Mouse (Mus musculus): ENCODE results near the gene Mmp9. TPM values are rescaled to one million over a fixed set of nuclear protein-coding genes. Genes with fewer than 3 reads are reported as not detected.

Gene Mmp9
- total and polyA plus RNA-seq, 3 experiments = 0.63 to 0.82 TPM; not detected in 1

- H3K4me1 ChIP-seq (ENCODE audit: insufficient read depth, low read depth, low read length) = peaks cover 15% of the 10 kb centered on the region
- ATAC-seq (ENCODE audit: extremely low read depth, insufficient number of reproducible peaks, low FRiP score, poor library complexity, severe bottlenecking) (no peak), DNase-seq (ENCODE audit: low spot score) (no peak)
- H3K27me3 ChIP-seq (ENCODE audit: insufficient read depth, low read length) = no peaks in the 10 kb centered on the region; the same call in 1 of the 2 replicates
- no peak overlapping the region for H3K4me3 ChIP-seq (ENCODE audit: low read depth, low read length)
- H3K9me3 ChIP-seq (replicated peaks) = peaks cover 11% of the 10 kb centered on the region
- H3K36me3 ChIP-seq (replicated peaks) = peaks cover 100% of the 10 kb centered on the region
- TF ChIP-seq GATA1 (IDR thresholded peaks at IDR 0.05; ENCODE audit: borderline replicate concordance, low read length) (no peak), GATA2 (IDR thresholded peaks at IDR 0.05; ENCODE audit: borderline replicate concordance, low read depth, low read length) (no peak), POLR2AphosphoS5 (IDR thresholded peaks at IDR 0.05; ENCODE audit: insufficient replicate concordance, low read depth, low read length) (no peak), TAL1 (conservative IDR thresholded peaks at IDR 0.05; ENCODE audit: low read depth, low read length) (no peak), CTCF (IDR thresholded peaks at IDR 0.05; ENCODE audit: low read depth, low read length) (no peak)
Observed at GRCm38 (mm10) chr2:164903496-164903895, 37.1 kb upstream of the Mmp9 start.

- no peaks in the 10 kb centered on the region; the same call in 1 of the 2 replicates for H3K27me3 ChIP-seq (ENCODE audit: insufficient read depth, low read length)
- H3K36me3 ChIP-seq (replicated peaks) = peaks cover 88% of the 10 kb centered on the region
- H3K9me3 ChIP-seq (replicated peaks) = peaks cover 11% of the 10 kb centered on the region
- DNase-seq (ENCODE audit: low spot score) (no peak), ATAC-seq (ENCODE audit: extremely low read depth, insufficient number of reproducible peaks, low FRiP score, poor library complexity, severe bottlenecking) (no peak)
- H3K4me1 ChIP-seq (ENCODE audit: insufficient read depth, low read depth, low read length) = peaks cover 37% of the 10 kb centered on the region
- H3K4me3 ChIP-seq (ENCODE audit: low read depth, low read length) = no peak overlapping the region
- TF ChIP-seq GATA1 (IDR thresholded peaks at IDR 0.05; ENCODE audit: borderline replicate concordance, low read length) (no peak), CTCF (IDR thresholded peaks at IDR 0.05; ENCODE audit: low read depth, low read length) (peak; percentile 34; the same call in 1 of the 2 replicates)
Observed at GRCm38 (mm10) chr2:164906071-164906470, 34.5 kb upstream of the Mmp9 start.

- DNase-seq (ENCODE audit: low spot score) (no peak), ATAC-seq (ENCODE audit: extremely low read depth, insufficient number of reproducible peaks, low FRiP score, poor library complexity, severe bottlenecking) (no peak)
- Histone ChIP-seq H3K9me3 (replicated peaks) (peaks cover 11% of the 10 kb centered on the region), H3K4me3 (ENCODE audit: low read depth, low read length) (no peak overlapping the region; the same call in 1 of the 2 replicates), H3K4me1 (ENCODE audit: insufficient read depth, low read depth, low read length) (peaks cover 36% of the 10 kb centered on the region), H3K36me3 (replicated peaks) (peaks cover 74% of the 10 kb centered on the region), H3K27me3 (ENCODE audit: insufficient read depth, low read length) (no peaks in the 10 kb centered on the region)
- TF ChIP-seq POLR2AphosphoS5 (IDR thresholded peaks at IDR 0.05; ENCODE audit: insufficient replicate concordance, low read depth, low read length) = no peak
- no peak for TF ChIP-seq GATA1 (IDR thresholded peaks at IDR 0.05; ENCODE audit: borderline replicate concordance, low read length)
- TF ChIP-seq CTCF (IDR thresholded peaks at IDR 0.05; ENCODE audit: low read depth, low read length) = no peak
- no peak for TF ChIP-seq GATA2 (IDR thresholded peaks at IDR 0.05; ENCODE audit: borderline replicate concordance, low read depth, low read length)
- TF ChIP-seq TAL1 (conservative IDR thresholded peaks at IDR 0.05; ENCODE audit: low read depth, low read length) = no peak
Observed at GRCm38 (mm10) chr2:164907511-164907910, 33.1 kb upstream of the Mmp9 start.

- TF ChIP-seq GATA1 (IDR thresholded peaks at IDR 0.05; ENCODE audit: borderline replicate concordance, low read length) = no peak
- no peak for TF ChIP-seq CTCF (IDR thresholded peaks at IDR 0.05; ENCODE audit: low read depth, low read length)
- no peak for TF ChIP-seq GATA2 (IDR thresholded peaks at IDR 0.05; ENCODE audit: borderline replicate concordance, low read depth, low read length)
- no peak for TF ChIP-seq TAL1 (conservative IDR thresholded peaks at IDR 0.05; ENCODE audit: low read depth, low read length)
- no peak for TF ChIP-seq POLR2AphosphoS5 (IDR thresholded peaks at IDR 0.05; ENCODE audit: insufficient replicate concordance, low read depth, low read length)
- no peak for DNase-seq (ENCODE audit: low spot score)
- peaks cover 38% of the 10 kb centered on the region for H3K4me1 ChIP-seq (ENCODE audit: insufficient read depth, low read depth, low read length)
- H3K36me3 ChIP-seq (replicated peaks) = peaks cover 69% of the 10 kb centered on the region
- no peak overlapping the region for H3K4me3 ChIP-seq (ENCODE audit: low read depth, low read length)
- H3K9me3 ChIP-seq (replicated peaks) = peaks cover 11% of the 10 kb centered on the region
- ATAC-seq (ENCODE audit: extremely low read depth, insufficient number of reproducible peaks, low FRiP score, poor library complexity, severe bottlenecking) = no peak
- no peaks in the 10 kb centered on the region for H3K27me3 ChIP-seq (ENCODE audit: insufficient read depth, low read length)
Observed at GRCm38 (mm10) chr2:164908011-164908410, 32.6 kb upstream of the Mmp9 start.

- peaks cover 69% of the 10 kb centered on the region for H3K36me3 ChIP-seq (replicated peaks)
- DNase-seq (ENCODE audit: low spot score) = no peak
- no peak overlapping the region; the same call in 1 of the 2 replicates for H3K4me3 ChIP-seq (ENCODE audit: low read depth, low read length)
- no peaks in the 10 kb centered on the region for H3K27me3 ChIP-seq (ENCODE audit: insufficient read depth, low read length)
- H3K9me3 ChIP-seq (replicated peaks) = peaks cover 11% of the 10 kb centered on the region
- TF ChIP-seq CTCF (IDR thresholded peaks at IDR 0.05; ENCODE audit: low read depth, low read length) (no peak), GATA2 (IDR thresholded peaks at IDR 0.05; ENCODE audit: borderline replicate concordance, low read depth, low read length) (no peak), GATA1 (IDR thresholded peaks at IDR 0.05; ENCODE audit: borderline replicate concordance, low read length) (no peak), TAL1 (conservative IDR thresholded peaks at IDR 0.05; ENCODE audit: low read depth, low read length) (no peak), POLR2AphosphoS5 (IDR thresholded peaks at IDR 0.05; ENCODE audit: insufficient replicate concordance, low read depth, low read length) (no peak)
- no peak for ATAC-seq (ENCODE audit: extremely low read depth, insufficient number of reproducible peaks, low FRiP score, poor library complexity, severe bottlenecking)
- peaks cover 49% of the 10 kb centered on the region for H3K4me1 ChIP-seq (ENCODE audit: insufficient read depth, low read depth, low read length)
Observed at GRCm38 (mm10) chr2:164909100-164909499, 31.5 kb upstream of the Mmp9 start.

- Histone ChIP-seq H3K9me3 (replicated peaks) (peaks cover 11% of the 10 kb centered on the region), H3K36me3 (replicated peaks) (peaks cover 69% of the 10 kb centered on the region), H3K4me3 (ENCODE audit: low read depth, low read length) (peak overlapping the region; percentile 92; the same call in 1 of the 2 replicates), H3K4me1 (ENCODE audit: insufficient read depth, low read depth, low read length) (peaks cover 52% of the 10 kb centered on the region), H3K27me3 (ENCODE audit: insufficient read depth, low read length) (no peaks in the 10 kb centered on the region)
- no peak for TF ChIP-seq TAL1 (conservative IDR thresholded peaks at IDR 0.05; ENCODE audit: low read depth, low read length)
- TF ChIP-seq POLR2AphosphoS5 (IDR thresholded peaks at IDR 0.05; ENCODE audit: insufficient replicate concordance, low read depth, low read length) = no peak
- 0 out of 2 replicates have a peak, but pooled peaks have one; percentile 37 for TF ChIP-seq CTCF (IDR thresholded peaks at IDR 0.05; ENCODE audit: low read depth, low read length)
- TF ChIP-seq GATA2 (IDR thresholded peaks at IDR 0.05; ENCODE audit: borderline replicate concordance, low read depth, low read length) = no peak
- TF ChIP-seq GATA1 (IDR thresholded peaks at IDR 0.05; ENCODE audit: borderline replicate concordance, low read length) = no peak
- DNase-seq (ENCODE audit: low spot score) (peak; percentile 33), ATAC-seq (ENCODE audit: extremely low read depth, insufficient number of reproducible peaks, low FRiP score, poor library complexity, severe bottlenecking) (peak; percentile 25; the same call in 1 of the 2 replicates)
Observed at GRCm38 (mm10) chr2:164909542-164909941, 31.0 kb upstream of the Mmp9 start.

Data from G1E (cell line).